Mouse (Mus musculus) MEL (cell line): Measurements from ENCODE around the gene Stt3b. TPM values are rescaled to one million over a fixed set of nuclear protein-coding genes. Genes with fewer than 3 reads are reported as not detected.
A peak's percentile ranks its signal among the peaks of the same experiment; 100 is the strongest.

Source experiments
- DNase-seq: peaks from one replicate; pipeline ENCODE4 v3.0.0; 2011; ENCODE audit warnings: low read depth, low spot score
- H3K27ac ChIP-seq: 2 replicates; pipeline ENCODE4 v1.5.1; 2012; ENCODE audit warnings: low read depth, mild to moderate bottlenecking, control low read depth, low read length, moderate library complexity; ENCODE audit not compliant: control insufficient read depth
- H3K27me3 ChIP-seq, 2 experiments: fragments of 150-350 bp in 1 of 2; sonication (generic) in 1 of 2; 2 replicates each; pipeline ENCODE4 v1.6.1; 2012; ENCODE audit warnings: low read length in 2 of 2, mild to moderate bottlenecking in 2 of 2, improper control_type of control experiment in 1 of 2, moderate library complexity in 1 of 2; ENCODE audit not compliant: insufficient read depth in 2 of 2, control insufficient read depth in 1 of 2
- H3K36me3 ChIP-seq, 2 experiments: 2 replicates each; pipeline ENCODE4 v1.6.1; 2012 to 2014; ENCODE audit warnings: low read length in 2 of 2, improper control_type of control experiment in 1 of 2, inconsistent platforms in 1 of 2, mild to moderate bottlenecking in 1 of 2; ENCODE audit not compliant: insufficient read depth in 2 of 2, control insufficient read depth in 1 of 2
- H3K4me1 ChIP-seq, 2 experiments: fragments of 150-350 bp in 1 of 2; sonication (generic) in 1 of 2; 2 replicates each; pipeline ENCODE4 v1.6.1; 2012; ENCODE audit warnings: low read length in 2 of 2, improper control_type of control experiment in 1 of 2, mild to moderate bottlenecking in 1 of 2; ENCODE audit not compliant: insufficient read depth in 2 of 2, control insufficient read depth in 1 of 2
- H3K4me3 ChIP-seq, 2 experiments: fragments of 150-350 bp in 1 of 2; sonication (generic) in 1 of 2; 2 replicates each; pipeline ENCODE4 v1.5.1; 2012; ENCODE audit warnings: low read depth in 2 of 2, low read length in 2 of 2, mild to moderate bottlenecking in 2 of 2, moderate library complexity in 2 of 2, control low read depth in 1 of 2, improper control_type of control experiment in 1 of 2; ENCODE audit not compliant: control insufficient read depth in 1 of 2, insufficient read depth in 1 of 2
- H3K79me2 ChIP-seq: 2 replicates; pipeline ENCODE4 v1.6.1; 2012; ENCODE audit warnings: mild to moderate bottlenecking, low read length, moderate library complexity; ENCODE audit not compliant: control insufficient read depth, poor library complexity, insufficient read depth
- H3K9ac ChIP-seq: 2 replicates; pipeline ENCODE4 v1.6.1; 2012; ENCODE audit warnings: low read depth, mild to moderate bottlenecking, control low read depth, low read length, moderate library complexity; ENCODE audit not compliant: control insufficient read depth, poor library complexity, severe bottlenecking
- H3K9me3 ChIP-seq: fragments of 150-350 bp; sonication (generic); replicated peaks from 2 replicates; pipeline ENCODE4 v1.6.1; 2012; ENCODE audit warnings: mild to moderate bottlenecking, low read length, improper control_type of control experiment, moderate library complexity; ENCODE audit not compliant: insufficient read depth
- BHLHE40 ChIP-seq: IDR thresholded peaks from 2 replicates; pipeline ENCODE4 v1.6.1; 2012; ENCODE audit warnings: low read depth, mild to moderate bottlenecking, inconsistent platforms, low read length, improper control_type of control experiment, borderline replicate concordance
- CHD1 ChIP-seq: IDR thresholded peaks from 2 replicates; pipeline ENCODE4 v1.6.1; 2012; ENCODE audit warnings: low read depth, mild to moderate bottlenecking, inconsistent platforms, low read length, improper control_type of control experiment
- CHD2 ChIP-seq: IDR thresholded peaks from 2 replicates; pipeline ENCODE4 v1.6.1; 2011; ENCODE audit warnings: low read length, improper control_type of control experiment
- ELF1 ChIP-seq: IDR thresholded peaks from 2 replicates; pipeline ENCODE4 v1.6.1; 2014; ENCODE audit warnings: low read depth, mild to moderate bottlenecking, inconsistent platforms, low read length, improper control_type of control experiment, moderate library complexity
- EP300 ChIP-seq, 2 experiments: IDR thresholded peaks; 2 replicates each; pipeline ENCODE4 v1.6.1; 2011; ENCODE audit warnings: improper control_type of control experiment in 2 of 2, low read length in 2 of 2, low read depth in 1 of 2, mild to moderate bottlenecking in 1 of 2
- ETS1 ChIP-seq: IDR thresholded peaks from 2 replicates; pipeline ENCODE4 v1.6.1; 2012; ENCODE audit warnings: low read depth, mild to moderate bottlenecking, inconsistent platforms, low read length, improper control_type of control experiment, moderate library complexity
- GABPA ChIP-seq: IDR thresholded peaks from 2 replicates; pipeline ENCODE4 v1.6.1; 2012; ENCODE audit warnings: low read depth, mild to moderate bottlenecking, inconsistent platforms, low read length, improper control_type of control experiment, moderate library complexity
- GATA1 ChIP-seq: IDR thresholded peaks from 2 replicates; pipeline ENCODE4 v1.6.1; 2011; ENCODE audit warnings: low read depth, low read length, improper control_type of control experiment
- HCFC1 ChIP-seq: IDR thresholded peaks from 2 replicates; pipeline ENCODE4 v1.6.1; 2012; ENCODE audit warnings: low read depth, mild to moderate bottlenecking, inconsistent platforms, low read length, improper control_type of control experiment, moderate library complexity
- KAT2A ChIP-seq: conservative IDR thresholded peaks from 2 replicates; pipeline ENCODE4 v1.6.1; 2012; ENCODE audit warnings: low read depth, low read length, improper control_type of control experiment, inconsistent platforms
- MAFK ChIP-seq: IDR thresholded peaks from 2 replicates; pipeline ENCODE4 v1.6.1; 2011; ENCODE audit warnings: low read depth, mild to moderate bottlenecking, low read length, improper control_type of control experiment, borderline replicate concordance
- MAX ChIP-seq: IDR thresholded peaks from 2 replicates; pipeline ENCODE4 v1.6.1; 2011; ENCODE audit warnings: low read length, improper control_type of control experiment
- MAZ ChIP-seq: IDR thresholded peaks from 2 replicates; pipeline ENCODE4 v1.6.1; 2012; ENCODE audit warnings: low read depth, mild to moderate bottlenecking, inconsistent platforms, low read length, improper control_type of control experiment
- MEF2A ChIP-seq: IDR thresholded peaks from 2 replicates; pipeline ENCODE4 v1.6.1; 2014; ENCODE audit warnings: low read depth, mild to moderate bottlenecking, inconsistent platforms, low read length, improper control_type of control experiment; ENCODE audit not compliant: poor library complexity, insufficient replicate concordance, severe bottlenecking; ENCODE audit errors: extremely low read depth
- MYB ChIP-seq: IDR thresholded peaks from 2 replicates; pipeline ENCODE4 v1.6.1; 2011; ENCODE audit warnings: mild to moderate bottlenecking, low read depth, low read length, improper control_type of control experiment
- MYC ChIP-seq: IDR thresholded peaks from 2 replicates; pipeline ENCODE4 v1.6.1; 2011; ENCODE audit warnings: low read depth, mild to moderate bottlenecking, low read length, improper control_type of control experiment, moderate library complexity
- NELFE ChIP-seq: IDR thresholded peaks from 2 replicates; pipeline ENCODE4 v1.6.1; 2011; ENCODE audit warnings: low read depth, low read length, improper control_type of control experiment
- NRF1 ChIP-seq: IDR thresholded peaks from 2 replicates; pipeline ENCODE4 v1.6.1; 2014; ENCODE audit warnings: low read depth, mild to moderate bottlenecking, inconsistent platforms, low read length, improper control_type of control experiment, moderate library complexity; ENCODE audit not compliant: poor library complexity, insufficient read depth, severe bottlenecking
- POLR2A ChIP-seq, 2 experiments: IDR thresholded peaks; 2 replicates each; pipeline ENCODE4 v1.6.1; 2011 to 2012; ENCODE audit warnings: low read length in 2 of 2, mild to moderate bottlenecking in 2 of 2, control low read depth in 1 of 2, improper control_type of control experiment in 1 of 2, low read depth in 1 of 2, moderate library complexity in 1 of 2; ENCODE audit not compliant: control insufficient read depth in 1 of 2, insufficient read depth in 1 of 2, poor library complexity in 1 of 2
- POLR2AphosphoS2 ChIP-seq: IDR thresholded peaks from 2 replicates; pipeline ENCODE4 v1.6.1; 2011; ENCODE audit warnings: low read length, improper control_type of control experiment
- POLR2AphosphoS5 ChIP-seq: IDR thresholded peaks from 2 replicates; pipeline ENCODE4 v1.6.1; 2012; ENCODE audit warnings: low read depth, borderline replicate concordance, mild to moderate bottlenecking, inconsistent platforms, low read length, moderate library complexity, mixed read lengths
- RAD21 ChIP-seq: IDR thresholded peaks from 2 replicates; pipeline ENCODE4 v1.6.1; 2011; ENCODE audit warnings: mild to moderate bottlenecking, low read depth, low read length, improper control_type of control experiment
- RCOR1 ChIP-seq: IDR thresholded peaks from 2 replicates; pipeline ENCODE4 v1.6.1; 2012; ENCODE audit warnings: low read depth, mild to moderate bottlenecking, inconsistent platforms, low read length, improper control_type of control experiment
- SIN3A ChIP-seq: IDR thresholded peaks from 2 replicates; pipeline ENCODE4 v1.6.1; 2012; ENCODE audit warnings: low read length, improper control_type of control experiment, inconsistent platforms
- SMC3 ChIP-seq: IDR thresholded peaks from 2 replicates; pipeline ENCODE4 v1.6.1; 2011; ENCODE audit warnings: low read depth, low read length, improper control_type of control experiment
- TAL1 ChIP-seq: IDR thresholded peaks from 2 replicates; pipeline ENCODE4 v1.6.1; 2012; ENCODE audit warnings: mild to moderate bottlenecking, inconsistent platforms, low read length, moderate library complexity, mixed read lengths
- TBP ChIP-seq: IDR thresholded peaks from 2 replicates; pipeline ENCODE4 v1.8.0; 2011; ENCODE audit warnings: low read depth, low read length, improper control_type of control experiment
- TCF12 ChIP-seq: IDR thresholded peaks from 2 replicates; pipeline ENCODE4 v1.6.1; 2014; ENCODE audit warnings: low read depth, mild to moderate bottlenecking, inconsistent platforms, low read length, improper control_type of control experiment, moderate library complexity
- UBTF ChIP-seq: IDR thresholded peaks from 2 replicates; pipeline ENCODE4 v1.6.1; 2012; ENCODE audit warnings: low read depth, mild to moderate bottlenecking, inconsistent platforms, low read length, improper control_type of control experiment, moderate library complexity, borderline replicate concordance; ENCODE audit not compliant: insufficient read depth
- USF1 ChIP-seq: IDR thresholded peaks from 2 replicates; pipeline ENCODE4 v1.6.1; 2014; ENCODE audit warnings: low read depth, mild to moderate bottlenecking, inconsistent platforms, low read length, improper control_type of control experiment, moderate library complexity
- USF2 ChIP-seq, 2 experiments: IDR thresholded peaks; 2 replicates each; pipeline ENCODE4 v1.6.1; 2011 to 2012; ENCODE audit warnings: improper control_type of control experiment in 2 of 2, low read length in 2 of 2, borderline replicate concordance in 1 of 2, inconsistent platforms in 1 of 2, low read depth in 1 of 2, mild to moderate bottlenecking in 1 of 2; ENCODE audit not compliant: insufficient read depth in 1 of 2
- ZC3H11A ChIP-seq: IDR thresholded peaks from 2 replicates; pipeline ENCODE4 v1.6.1; 2012; ENCODE audit warnings: low read depth, mild to moderate bottlenecking, inconsistent platforms, low read length, improper control_type of control experiment
- ZKSCAN1 ChIP-seq: IDR thresholded peaks from 2 replicates; pipeline ENCODE4 v1.6.1; 2012; ENCODE audit warnings: low read depth, mild to moderate bottlenecking, inconsistent platforms, low read length, improper control_type of control experiment, moderate library complexity
- ZNF384 ChIP-seq: IDR thresholded peaks from 2 replicates; pipeline ENCODE4 v1.6.1; 2012; ENCODE audit warnings: low read depth, mild to moderate bottlenecking, inconsistent platforms, low read length, improper control_type of control experiment
- polyA plus RNA-seq, 2 experiments: library from polyadenylated mRNA; stranded (reverse) in 1 of 2; unstranded in 1 of 2; fragments of >175 nt in 1 of 2; fragments of >200 nt in 1 of 2; gene quantifications; 2 replicates each; pipeline versions ENCODE4 v1.2.1 to v1.2.4; 2012; ENCODE audit warnings: low replicate concordance in 2 of 2, low read depth in 1 of 2; ENCODE audit not compliant: insufficient read length in 2 of 2, insufficient read depth in 1 of 2, missing spikeins in 1 of 2
- total RNA-seq: library from RNA; depleted of rRNA; stranded (reverse); fragments of 300-350 nt; gene quantifications from 2 replicates; pipeline ENCODE4 v1.2.3, GENCODE M21; 2012; rRNA removed

Stt3b gene
- total RNA-seq = 94.9 and 97.6 TPM in 2 replicates
- polyA plus RNA-seq = 100 to 1,000 TPM in 1 of 2 experiments, 10 to 100 TPM in 1; 81.9 to 263 TPM

- Histone ChIP-seq H3K9ac (peak within 1 kb of the TSS; percentile 99), H3K4me1 (peaks cover 4 to 11% of the 10 kb centered on the region in 2 experiments), H3K79me2 (peaks cover 45% of the 10 kb centered on the region), H3K27ac (peak within 1 kb of the TSS; percentile 94), H3K4me3 (peak within 1 kb of the TSS; percentile 91 to 100), H3K27me3 (no peaks in the 10 kb centered on the region), H3K9me3 (no peaks in the 10 kb centered on the region), H3K36me3 (peaks cover 0 to 26% of the 10 kb centered on the region in 2 experiments; a peak in 2 of 4 replicates)
- peak; percentile 96 for DNase-seq
- TF ChIP-seq RCOR1 (no peak), EP300 (IDR thresholded peaks at IDR 0.05; ENCODE audit: low read depth in 1 of 2, low read length in 2 of 2) (no peak), ZNF384 (peak; percentile 73), MAZ (peak; percentile 47; the same call in 1 of the 2 replicates), NRF1 (peak; percentile 85), MAFK (no peak), BHLHE40 (peak; percentile 73; the same call in 1 of the 2 replicates), USF1 (peak; percentile 97), MYC (peak; percentile 88), MYB (no peak), POLR2AphosphoS2 (peak; percentile 75), RAD21 (no peak), GATA1 (no peak), POLR2AphosphoS5 (no peak; the same call in 1 of the 2 replicates), ETS1 (no peak), UBTF (no peak), ELF1 (peak; percentile 68), MEF2A (no peak), TBP (peak; percentile 58; the same call in 1 of the 2 replicates), CHD2 (no peak), NELFE (peak; percentile 90), SMC3 (no peak), GABPA (no peak), USF2 (IDR thresholded peaks at IDR 0.05; ENCODE audit: borderline replicate concordance in 1 of 2, insufficient read depth in 1 of 2, low read depth in 1 of 2, low read length in 2 of 2) (peak in 1 of 2 experiments; percentile 84; a peak in 3 of 4 replicates), TAL1 (no peak), KAT2A (no peak; the same call in 1 of the 2 replicates), CHD1 (no peak), POLR2A (IDR thresholded peaks at IDR 0.05; ENCODE audit: control insufficient read depth in 1 of 2, insufficient read depth in 1 of 2, low read depth in 1 of 2, low read length in 2 of 2, poor library complexity in 1 of 2) (peak; percentile 74 to 84), MAX (peak; percentile 96), ZKSCAN1 (no peak), TCF12 (no peak; the same call in none of the 2 replicates), SIN3A (no peak), HCFC1 (peak; percentile 30), ZC3H11A (no peak)
Measured at GRCm38 (mm10) chr9:115310346-115311222, at the start of gene Stt3b. Stt3b (minus strand) TSS chr9:115310421.
